Mouse (Mus musculus) megakaryocyte, embryonic 14.5 days (primary cell): ENCODE results near the gene Supt20.

Source experiments
- FLI1 ChIP-seq: IDR thresholded peaks from 2 replicates; pipeline ENCODE4 v1.6.1; 2012; ENCODE audit warnings: low read length, inconsistent platforms, mixed read lengths
- GATA1 ChIP-seq: IDR thresholded peaks from 3 replicates; pipeline ENCODE4 v1.6.1; 2012; ENCODE audit warnings: mixed read lengths, low read length, inconsistent platforms, borderline replicate concordance

GRCm38 (mm10) chr3:54647583-54647982 lies 45.0 kb upstream of the Supt20 start:
- TF ChIP-seq GATA1, result no peak
- TF ChIP-seq FLI1, result no peak
